Mouse (Mus musculus): ENCODE data around the gene Atp5e. TPM values are rescaled to one million over a fixed set of nuclear protein-coding genes. Genes with fewer than 3 reads are reported as not detected.
A peak's percentile ranks its signal among the peaks of the same experiment; 100 is the strongest.

The Atp5e gene
- total and polyA plus RNA-seq, 2 experiments from 2014 or later = 553 to 832 TPM

DNA sequence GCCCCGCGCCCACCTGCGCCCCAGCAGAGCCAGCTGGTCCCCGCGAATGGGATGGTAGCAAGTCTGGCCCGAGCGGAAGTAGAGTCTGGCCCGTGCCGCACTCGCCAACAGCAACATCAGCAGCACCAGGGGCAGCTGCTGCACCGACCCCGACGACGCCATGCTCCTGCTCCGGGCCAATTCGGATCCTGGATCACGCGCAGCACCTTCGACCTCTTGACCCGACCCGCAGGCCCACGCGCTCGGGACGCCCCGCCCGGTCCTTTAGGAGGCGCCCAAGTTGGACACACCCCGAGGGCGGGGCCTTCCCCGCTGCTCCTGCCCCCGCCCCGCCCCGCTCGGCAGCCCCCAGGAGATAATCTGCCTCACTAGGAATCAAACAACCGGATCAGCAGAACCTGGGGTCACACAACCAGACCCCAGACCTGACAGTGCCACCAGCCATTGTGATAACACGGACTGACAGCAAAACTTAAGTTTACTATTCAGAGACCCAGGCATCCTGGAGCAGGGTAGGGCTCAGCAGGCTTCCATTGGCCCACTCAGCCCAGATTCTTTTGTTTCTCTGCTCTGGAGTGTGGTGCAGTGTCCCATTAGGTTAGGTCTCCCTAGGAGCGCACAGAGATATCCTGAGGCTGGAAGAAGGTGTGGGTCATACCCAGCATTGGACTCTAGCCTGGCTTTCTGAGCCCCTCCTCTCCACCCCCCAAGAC is 25.0 kb downstream of the Atp5e start, which contains the start of gene Ctsz:
Ctsz (minus strand) TSS at position 303 of the 713 bp plus-strand sequence.
- Histone ChIP-seq H3K4me2 (ENCODE audit: low read depth, low read length, poor library complexity, severe bottlenecking) (peak within 1 kb of the TSS; percentile 70), H3K36me3 (ENCODE audit: insufficient read depth, low read length) (no peaks in the 10 kb centered on the region), H3K9me3 (ENCODE audit: low read length) (no peaks in the 10 kb centered on the region), H3K4me1 (ENCODE audit: insufficient read depth, low read length) (peaks cover 9% of the 10 kb centered on the region; the same call in 1 of the 2 replicates), H3K4me3 (ENCODE audit: low read depth, low read length) (peak within 1 kb of the TSS; percentile 35), H3K27ac (ENCODE audit: low read depth, low read length) (no peak within 1 kb of the TSS), H3K27me3 (ENCODE audit: insufficient read depth, low read length) (no peaks in the 10 kb centered on the region), H3K9ac (replicated peaks; ENCODE audit: low read length, poor library complexity, severe bottlenecking) (peak within 1 kb of the TSS; percentile 54)
- no peak for TF ChIP-seq CTCF (IDR thresholded peaks at IDR 0.05)
- 1% methylated on average over 38 of the region's 38 CpGs for WGBS
- DNase-seq (ENCODE audit: low spot score) = no peak
- ATAC-seq (ENCODE audit: low FRiP score) = peak; percentile 61

DNA sequence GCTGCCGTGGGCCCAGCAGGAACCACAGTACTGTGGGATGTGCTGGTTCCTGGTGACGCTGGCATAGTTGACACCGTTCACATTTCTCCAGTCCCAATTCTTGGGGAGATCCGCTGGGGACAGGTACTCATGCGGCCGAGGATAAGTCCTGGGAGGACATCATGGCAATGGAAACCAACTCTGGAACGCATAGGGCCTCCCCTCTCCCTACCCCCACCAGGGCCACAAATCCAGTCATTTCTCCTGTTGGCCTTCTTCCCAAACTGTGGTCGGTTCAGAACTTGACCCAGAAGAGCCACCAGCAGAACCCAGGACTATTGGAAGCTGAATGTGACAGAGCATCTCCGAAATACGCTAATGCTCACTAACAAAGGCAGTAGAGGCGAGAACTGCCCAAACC is 25.7 kb downstream of the Atp5e start:
- Histone ChIP-seq H3K4me3 (ENCODE audit: low read depth, low read length) (peak overlapping the region; percentile 35), H3K4me1 (ENCODE audit: insufficient read depth, low read length) (peaks cover 9% of the 10 kb centered on the region; the same call in 1 of the 2 replicates), H3K9me3 (ENCODE audit: low read length) (no peaks in the 10 kb centered on the region), H3K4me2 (ENCODE audit: low read depth, low read length, poor library complexity, severe bottlenecking) (peak overlapping the region; percentile 70), H3K27me3 (ENCODE audit: insufficient read depth, low read length) (no peaks in the 10 kb centered on the region), H3K36me3 (ENCODE audit: insufficient read depth, low read length) (no peaks in the 10 kb centered on the region), H3K9ac (replicated peaks; ENCODE audit: low read length, poor library complexity, severe bottlenecking) (peak overlapping the region; percentile 54), H3K27ac (ENCODE audit: low read depth, low read length) (no peak overlapping the region)
- TF ChIP-seq CTCF (IDR thresholded peaks at IDR 0.05) = no peak
- WGBS = 66% methylated on average over 11 of the region's 11 CpGs
- ATAC-seq (ENCODE audit: low FRiP score) = no peak
- no peak for DNase-seq (ENCODE audit: low spot score)

DNA sequence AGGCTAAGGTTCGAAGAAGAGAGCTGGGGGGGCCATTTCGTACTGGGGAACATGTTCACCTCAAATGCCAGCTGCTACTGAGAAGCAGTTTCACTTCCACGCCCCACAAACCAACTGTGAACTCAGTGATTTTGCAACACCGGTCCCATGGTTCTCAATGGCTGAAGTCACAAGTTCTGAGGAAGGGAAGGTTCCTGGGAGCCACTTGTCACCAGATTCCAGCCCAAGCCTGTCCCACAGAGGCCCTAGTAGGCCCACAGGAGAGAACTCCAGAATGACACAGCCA is 26.3 kb downstream of the Atp5e start:
- H3K4me3 ChIP-seq (ENCODE audit: low read depth, low read length) = no peak overlapping the region
- no peaks in the 10 kb centered on the region for H3K36me3 ChIP-seq (ENCODE audit: insufficient read depth, low read length)
- H3K4me2 ChIP-seq (ENCODE audit: low read depth, low read length, poor library complexity, severe bottlenecking) = no peak overlapping the region
- 96% methylated on average over 4 of the region's 4 CpGs for WGBS
- DNase-seq (ENCODE audit: low spot score) = no peak
- H3K27me3 ChIP-seq (ENCODE audit: insufficient read depth, low read length) = no peaks in the 10 kb centered on the region
- no peak overlapping the region for H3K9ac ChIP-seq (replicated peaks; ENCODE audit: low read length, poor library complexity, severe bottlenecking)
- no peak for TF ChIP-seq CTCF (IDR thresholded peaks at IDR 0.05)
- no peaks in the 10 kb centered on the region for H3K9me3 ChIP-seq (ENCODE audit: low read length)
- H3K4me1 ChIP-seq (ENCODE audit: insufficient read depth, low read length) = peaks cover 9% of the 10 kb centered on the region; the same call in 1 of the 2 replicates
- ATAC-seq (ENCODE audit: low FRiP score) = no peak
- H3K27ac ChIP-seq (ENCODE audit: low read depth, low read length) = no peak overlapping the region

DNA sequence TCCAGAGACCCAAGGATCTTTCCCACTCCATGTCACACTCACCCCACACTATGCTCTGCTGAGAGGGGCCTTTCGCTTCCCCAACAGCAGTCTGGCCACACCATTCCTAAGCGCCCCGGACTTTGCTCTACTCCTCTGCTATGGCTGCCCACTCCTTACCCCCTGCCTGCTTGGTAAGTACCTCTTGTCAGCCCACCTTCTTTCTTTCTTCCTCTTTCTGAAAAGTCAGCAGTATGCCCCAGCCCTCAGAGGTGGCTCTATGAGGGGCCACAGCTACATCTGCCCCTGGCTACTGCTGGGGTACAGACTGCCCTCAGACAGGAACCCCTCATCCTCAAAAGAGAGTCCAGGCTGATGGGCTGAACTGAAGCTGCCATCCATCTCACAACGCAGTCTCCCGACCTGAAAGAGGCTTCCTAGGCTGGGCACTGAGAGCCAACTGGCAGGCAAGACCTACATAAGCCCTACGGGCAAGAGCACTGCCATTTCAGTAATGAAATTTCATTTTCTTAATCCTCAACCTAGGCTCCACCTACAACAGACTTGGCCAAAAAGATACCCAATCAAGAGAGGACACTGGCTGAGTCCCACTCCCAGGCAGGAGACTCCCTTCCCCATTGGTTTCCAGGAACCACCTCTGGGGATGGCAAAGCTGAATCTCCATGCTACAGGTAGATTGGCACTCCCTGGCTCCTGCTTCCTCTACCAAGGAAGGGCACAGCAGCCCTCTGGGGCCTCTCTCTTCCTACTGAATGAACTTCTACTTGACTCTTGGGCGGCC is 26.8 kb downstream of the Atp5e start:
- ATAC-seq (ENCODE audit: low FRiP score) (no peak), DNase-seq (ENCODE audit: low spot score) (no peak)
- Histone ChIP-seq H3K4me3 (ENCODE audit: low read depth, low read length) (no peak overlapping the region), H3K36me3 (ENCODE audit: insufficient read depth, low read length) (no peaks in the 10 kb centered on the region), H3K4me2 (ENCODE audit: low read depth, low read length, poor library complexity, severe bottlenecking) (no peak overlapping the region), H3K27me3 (ENCODE audit: insufficient read depth, low read length) (no peaks in the 10 kb centered on the region), H3K9me3 (ENCODE audit: low read length) (no peaks in the 10 kb centered on the region), H3K4me1 (ENCODE audit: insufficient read depth, low read length) (peaks cover 9% of the 10 kb centered on the region; the same call in 1 of the 2 replicates), H3K27ac (ENCODE audit: low read depth, low read length) (no peak overlapping the region), H3K9ac (replicated peaks; ENCODE audit: low read length, poor library complexity, severe bottlenecking) (no peak overlapping the region)
- WGBS = 94% methylated on average over 7 of the region's 7 CpGs
- TF ChIP-seq CTCF (IDR thresholded peaks at IDR 0.05) = no peak

DNA sequence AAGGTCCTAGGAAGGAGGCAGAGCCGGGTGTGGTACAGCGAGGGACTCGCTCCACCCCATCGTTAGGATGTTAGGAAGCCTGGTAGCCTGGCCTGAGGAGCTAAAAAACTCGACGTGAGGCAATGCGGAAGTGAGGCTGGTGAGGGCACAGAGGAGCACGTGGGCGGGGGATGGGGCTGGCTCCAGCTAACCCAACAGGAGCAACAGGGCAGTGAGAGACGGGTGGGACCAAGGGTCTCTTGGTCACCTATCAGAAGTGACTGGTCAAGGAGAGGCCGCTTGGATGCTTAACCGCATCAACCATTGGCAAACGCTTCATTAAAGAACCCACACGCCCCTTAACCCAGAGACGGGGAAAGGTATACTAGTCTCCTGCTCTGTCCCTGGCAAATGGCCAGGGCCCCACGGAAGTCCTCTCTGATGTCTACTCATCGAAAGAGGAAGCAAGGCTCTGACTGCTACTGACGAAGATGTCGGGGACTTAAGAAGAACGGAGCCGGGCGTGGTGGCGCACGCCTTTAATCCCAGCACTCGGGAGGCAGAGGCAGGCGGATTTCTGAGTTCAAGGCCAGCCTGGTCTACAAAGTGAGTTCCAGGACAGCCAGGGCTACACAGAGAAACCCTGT is 27.7 kb downstream of the Atp5e start:
- no peak overlapping the region for H3K4me2 ChIP-seq (ENCODE audit: low read depth, low read length, poor library complexity, severe bottlenecking)
- 92% methylated on average over 26 of the region's 26 CpGs for WGBS
- no peak overlapping the region for H3K4me3 ChIP-seq (ENCODE audit: low read depth, low read length)
- DNase-seq (ENCODE audit: low spot score) (no peak), ATAC-seq (ENCODE audit: low FRiP score) (no peak)
- no peaks in the 10 kb centered on the region for H3K27me3 ChIP-seq (ENCODE audit: insufficient read depth, low read length)
- H3K4me1 ChIP-seq (ENCODE audit: insufficient read depth, low read length) = peaks cover 9% of the 10 kb centered on the region; the same call in 1 of the 2 replicates
- no peak for TF ChIP-seq CTCF (IDR thresholded peaks at IDR 0.05)
- H3K27ac ChIP-seq (ENCODE audit: low read depth, low read length) = no peak overlapping the region
- no peaks in the 10 kb centered on the region for H3K9me3 ChIP-seq (ENCODE audit: low read length)
- no peak overlapping the region for H3K9ac ChIP-seq (replicated peaks; ENCODE audit: low read length, poor library complexity, severe bottlenecking)
- no peaks in the 10 kb centered on the region for H3K36me3 ChIP-seq (ENCODE audit: insufficient read depth, low read length)

Measured in midbrain, postnatal 0 days (tissue).